Mouse (Mus musculus): Measurements from ENCODE around the gene L1td1.
"Not testable (repeated sequence)": the region's sequence is repeated elsewhere in the genome, so short reads cannot be mapped to it uniquely, and the experiment has no call there.

L1td1 gene

GRCm38 (mm10) chr4:98726590-98727237 is at the start of gene L1td1:
TSS of gene L1td1 (plus strand) at chr4:98726734.
- DNase-seq (ENCODE audit: low spot score in 2 of 2) = no peak

GRCm38 (mm10) chr4:98677506-98677905 is 49.0 kb upstream of the L1td1 start:
- no peak for DNase-seq (ENCODE audit: low spot score in 2 of 2)

DNA sequence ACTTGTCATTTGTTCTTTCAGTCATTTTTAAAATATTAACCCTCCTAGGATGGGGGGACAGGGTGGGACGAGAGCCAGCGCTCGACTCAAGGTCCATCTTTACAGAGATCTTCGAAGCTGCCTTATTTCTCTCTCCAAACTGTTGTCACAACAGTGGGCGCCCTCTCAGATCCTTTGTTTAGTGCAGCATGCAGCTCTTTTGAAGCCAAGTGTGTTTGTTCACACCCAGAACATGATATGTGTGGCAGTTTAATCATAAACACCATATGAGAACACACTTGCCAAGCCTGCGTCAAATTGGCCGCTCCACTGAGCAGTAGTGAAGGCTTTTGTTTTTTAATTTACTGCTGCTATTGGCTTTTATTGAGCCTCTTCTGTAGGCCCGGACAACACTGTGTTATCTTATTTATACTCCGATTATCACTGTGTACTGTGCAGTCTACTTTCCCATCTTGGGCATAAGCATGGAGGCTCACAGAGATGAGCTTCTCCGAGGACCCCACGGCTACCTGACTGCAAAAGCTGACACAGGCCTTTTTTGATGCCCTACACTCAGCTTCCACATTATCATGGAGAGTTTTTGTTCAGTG is 39.8 kb upstream of the L1td1 start:
- no peak for DNase-seq (ENCODE audit: low spot score in 2 of 2)

DNA sequence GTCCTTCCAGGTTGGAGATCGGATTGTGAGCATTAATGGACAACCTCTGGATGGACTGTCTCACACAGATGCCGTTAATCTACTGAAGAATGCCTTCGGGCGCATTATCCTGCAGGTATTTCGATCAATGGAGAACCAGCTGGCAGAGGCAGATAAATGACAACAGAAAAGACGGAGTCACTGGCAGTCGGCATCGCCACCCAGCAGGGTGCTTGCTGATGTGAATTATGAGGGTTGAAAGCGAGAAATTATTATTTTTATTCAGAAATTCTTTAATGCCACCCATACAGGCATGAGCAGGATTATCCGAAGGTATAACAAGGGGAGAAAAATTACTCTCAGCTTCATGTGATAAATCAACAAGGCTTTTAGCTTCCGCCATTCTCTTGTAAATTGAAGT is 38.4 kb upstream of the L1td1 start:
- DNase-seq (ENCODE audit: low spot score in 2 of 2) = no peak

DNA sequence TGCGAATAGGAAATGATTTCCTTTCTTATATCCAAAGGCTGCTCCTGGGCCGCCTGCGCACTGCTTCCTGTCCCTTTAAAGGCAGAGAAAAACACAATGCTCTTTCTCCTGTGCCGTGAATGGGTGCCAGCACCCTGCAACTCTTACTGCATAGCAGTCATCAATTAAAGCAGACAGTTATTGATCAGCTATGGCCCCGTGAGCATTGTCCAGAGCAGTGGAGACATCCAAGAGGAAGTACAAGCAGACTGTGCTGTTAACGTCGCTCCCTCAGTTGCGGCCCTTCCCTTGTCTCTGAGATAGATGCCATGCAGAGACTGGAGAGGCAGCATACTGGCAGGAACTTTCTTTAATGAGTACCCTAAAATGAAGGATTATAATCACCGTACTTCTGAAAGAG is 38.0 kb upstream of the L1td1 start:
- no peak for DNase-seq (ENCODE audit: low spot score in 2 of 2)

DNA sequence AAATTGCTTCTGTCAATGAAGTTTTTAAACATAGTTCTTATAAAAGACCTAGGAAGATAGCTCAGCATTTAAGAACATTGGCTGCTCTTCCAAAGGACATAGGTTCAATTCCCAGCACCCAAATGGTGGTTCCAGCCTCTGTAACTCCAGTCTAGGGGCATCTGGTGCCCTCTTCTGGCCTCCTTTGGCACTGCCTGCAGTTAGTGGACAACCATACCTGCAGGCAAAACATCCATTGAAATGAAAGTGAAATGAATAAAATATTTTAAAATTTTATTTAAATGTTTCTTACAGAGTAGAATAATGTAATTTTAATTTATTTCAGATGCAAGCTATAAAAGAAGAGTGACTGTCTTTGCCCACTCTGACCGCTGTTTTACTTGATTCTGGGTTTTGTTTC is 36.5 kb upstream of the L1td1 start:
- no peak for DNase-seq (ENCODE audit: low spot score in 2 of 2)

GRCm38 (mm10) chr4:98693465-98694185 is 32.9 kb upstream of the L1td1 start:
- no peak for DNase-seq (ENCODE audit: low spot score in 2 of 2)

DNA sequence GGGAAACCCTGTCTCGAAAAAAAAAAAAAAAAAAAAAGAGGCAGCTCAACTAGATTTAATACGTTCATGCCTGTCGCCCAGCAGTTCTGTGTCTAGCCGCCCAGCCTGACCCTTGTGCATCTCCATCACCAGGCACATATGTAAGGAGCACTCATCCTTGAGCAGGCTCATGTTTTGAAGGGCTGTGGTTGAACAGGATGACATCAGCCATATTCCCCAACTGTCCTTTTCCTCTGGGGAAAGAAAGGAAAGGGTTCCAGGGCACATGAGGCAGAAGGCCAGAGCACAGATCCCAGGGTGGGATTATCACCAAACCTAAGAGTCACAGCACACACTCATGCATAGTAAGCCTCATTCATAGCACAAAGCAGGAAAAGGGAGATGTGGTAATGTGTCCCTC is 28.6 kb upstream of the L1td1 start:
- no peak for DNase-seq (ENCODE audit: low spot score in 2 of 2)

DNA sequence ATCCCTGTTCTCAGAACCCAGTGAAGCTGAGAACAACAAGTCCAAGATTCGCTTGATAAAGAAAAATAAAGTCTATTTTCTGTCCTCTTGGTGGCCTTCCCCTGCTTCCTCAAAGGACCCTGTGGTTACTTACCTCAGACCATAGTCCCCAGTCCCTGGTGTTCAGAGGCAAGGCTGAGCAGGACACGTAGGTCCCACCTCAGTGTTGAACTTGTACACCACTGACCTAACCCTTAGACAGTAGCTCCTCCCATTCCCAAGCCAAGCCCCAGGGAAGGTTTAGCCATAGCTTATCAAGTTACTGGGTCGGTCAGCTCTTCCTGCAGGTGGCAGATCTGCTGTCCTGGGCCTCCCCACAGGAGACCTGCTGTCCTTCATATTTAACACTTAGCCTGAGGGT is 27.6 kb upstream of the L1td1 start:
- DNase-seq (ENCODE audit: low spot score in 2 of 2) = no peak

- no peak for DNase-seq (ENCODE audit: low spot score in 2 of 2)
These were observed 26.4 kb upstream of the L1td1 start for GRCm38 (mm10) chr4:98700156-98700555.

GRCm38 (mm10) chr4:98702201-98702894 is 24.2 kb upstream of the L1td1 start:
- DNase-seq (ENCODE audit: low spot score in 2 of 2) = peak; percentile 49 to 51

DNA sequence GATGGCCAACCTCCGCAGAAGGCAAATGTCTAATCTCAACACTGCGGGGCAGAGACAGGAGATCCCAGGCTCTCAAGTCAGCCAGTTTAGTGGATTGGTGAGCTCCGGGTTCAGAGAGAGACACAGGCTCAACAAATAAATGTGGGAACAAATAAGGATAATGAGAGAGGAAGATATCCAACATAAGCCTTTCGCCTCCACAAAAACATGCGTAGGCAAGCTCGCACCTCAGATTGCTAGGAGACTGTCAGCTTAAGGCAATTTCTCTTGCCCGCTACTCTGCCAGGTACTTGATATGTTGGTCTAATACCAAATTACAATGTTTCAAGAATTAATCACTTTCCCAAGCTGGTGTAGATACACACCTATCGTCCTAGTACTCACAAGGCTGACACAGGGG is 15.6 kb upstream of the L1td1 start:
- no peak for DNase-seq (ENCODE audit: low spot score in 2 of 2)

DNA sequence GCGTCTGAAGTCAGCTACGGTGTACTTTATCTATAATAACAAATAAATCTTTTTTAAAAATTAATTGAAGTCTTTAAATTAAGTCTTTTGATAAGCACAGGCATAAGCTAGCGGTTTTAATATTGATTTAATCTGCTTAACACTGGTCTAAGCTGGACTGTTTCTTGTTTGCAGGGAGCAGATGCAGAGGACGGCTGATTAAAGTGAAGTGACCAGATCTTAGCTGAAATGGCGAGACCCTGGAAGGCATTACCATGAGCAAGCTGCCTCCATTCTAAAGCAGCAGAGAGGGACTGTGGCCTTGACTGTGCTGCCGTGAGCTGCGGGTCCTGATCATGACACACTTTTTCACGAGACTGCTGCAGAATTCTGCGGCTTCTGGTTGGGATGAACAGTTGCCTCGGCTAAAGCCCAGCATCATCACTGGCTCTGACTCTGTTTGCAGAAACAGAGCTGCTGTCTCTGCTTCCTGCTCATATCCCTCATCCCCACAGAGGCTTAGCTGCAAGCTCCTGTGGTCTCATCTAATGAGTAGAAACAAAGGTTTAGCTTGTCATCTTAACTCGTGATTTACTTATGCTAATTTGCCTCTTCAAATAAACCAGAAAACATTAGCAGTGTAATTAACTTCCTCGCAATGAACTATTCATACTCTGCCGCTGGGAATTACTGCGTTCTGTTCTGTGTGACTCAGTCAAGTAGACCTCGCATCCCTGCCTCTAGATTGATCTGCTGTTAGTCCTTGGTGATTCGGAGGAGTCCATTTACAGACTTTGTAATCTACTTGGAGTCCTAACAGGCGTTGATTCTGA is 8.6 kb upstream of the L1td1 start:
- no peak for DNase-seq (ENCODE audit: low spot score in 2 of 2)

GRCm38 (mm10) chr4:98718547-98718917 is 8.0 kb upstream of the L1td1 start:
- DNase-seq (ENCODE audit: low spot score in 2 of 2) = no peak

- DNase-seq (ENCODE audit: low spot score in 2 of 2) = peak; percentile 22 to 33
These were observed 4.1 kb upstream of the L1td1 start for GRCm38 (mm10) chr4:98722454-98722853.

DNA sequence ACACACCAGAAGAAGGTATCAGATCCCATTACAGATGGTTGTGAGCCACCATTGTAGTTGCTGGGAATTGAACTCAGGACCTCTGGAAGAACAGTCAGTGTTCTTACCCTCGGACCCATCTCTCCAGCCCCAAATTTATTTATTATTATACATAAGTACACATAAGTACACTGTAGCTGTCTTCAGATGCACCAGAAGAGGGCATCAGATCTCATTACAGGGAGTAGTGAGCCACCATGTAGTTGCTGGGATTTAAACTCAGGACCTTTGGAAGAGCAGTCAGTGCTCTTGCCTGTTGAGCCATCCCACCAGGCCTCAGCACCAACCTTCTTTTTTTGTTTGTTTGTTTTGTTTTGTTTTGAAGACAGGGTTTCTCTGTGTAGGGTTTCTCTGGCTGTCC is 1.9 kb upstream of the L1td1 start:
- not testable (repeated sequence) for DNase-seq (ENCODE audit: low spot score in 2 of 2)

- no peak for DNase-seq (ENCODE audit: low spot score in 2 of 2)
These were observed 1.1 kb upstream of the L1td1 start for GRCm38 (mm10) chr4:98725439-98725838.

GRCm38 (mm10) chr4:98727295-98727958 is 893 bp downstream of the L1td1 start:
- no peak for DNase-seq (ENCODE audit: low spot score in 2 of 2)

DNA sequence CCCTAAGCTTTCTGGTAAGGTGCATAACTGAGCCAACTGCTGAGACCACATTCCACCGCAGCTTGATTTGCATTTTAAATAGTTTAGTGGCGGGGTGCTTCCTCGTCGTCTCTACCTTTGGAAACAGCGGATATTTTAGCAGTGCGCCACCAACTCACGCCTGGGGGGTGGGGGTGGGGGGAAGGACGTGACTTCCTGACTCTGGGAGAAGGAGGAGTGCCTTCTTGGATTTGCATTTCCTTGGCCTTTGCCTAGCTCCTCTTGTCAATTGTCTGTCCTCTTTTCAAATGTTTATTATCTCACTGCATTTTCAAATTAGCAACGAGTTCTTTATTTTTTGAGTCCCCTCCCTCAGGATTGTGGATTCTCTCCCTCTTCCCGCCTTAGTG is 1.4 kb downstream of the L1td1 start:
- DNase-seq (ENCODE audit: low spot score in 2 of 2) = no peak

GRCm38 (mm10) chr4:98728716-98729115 is 2.2 kb downstream of the L1td1 start:
- DNase-seq (ENCODE audit: low spot score in 2 of 2) = no peak

DNA sequence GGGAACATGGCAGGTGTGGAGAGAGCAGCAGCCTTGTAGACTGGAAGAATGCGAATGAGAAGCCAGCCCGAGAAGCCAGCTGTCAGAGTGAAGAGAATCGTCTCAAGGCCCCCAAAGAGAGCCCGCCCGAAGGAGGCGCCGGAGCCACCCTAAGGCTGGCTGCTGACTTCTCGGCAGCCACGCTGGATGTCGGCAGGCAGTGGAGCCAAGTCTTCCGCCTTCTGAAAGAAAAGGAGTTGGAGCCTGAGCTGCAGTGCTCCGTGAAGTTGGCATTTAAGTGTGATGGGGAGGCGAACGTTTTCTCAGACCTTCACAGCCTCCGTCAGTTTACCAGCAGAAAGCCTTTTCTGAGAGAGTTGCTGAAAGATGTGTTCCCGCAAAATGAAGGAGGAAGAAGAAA is 7.1 kb downstream of the L1td1 start:
- no peak for DNase-seq (ENCODE audit: low spot score in 2 of 2)

All from right cerebral cortex, postnatal 36 days (tissue).